Mouse (Mus musculus) myocyte (in vitro differentiated cells): Measurements from ENCODE around the gene Sptssb.

Experiments used
- E2F4 ChIP-seq: IDR thresholded peaks from one replicate; pipeline ENCODE4 v1.6.1; 2011; ENCODE audit warnings: mild to moderate bottlenecking, control low read depth, moderate library complexity; ENCODE audit not compliant: insufficient read depth
- MAX ChIP-seq: IDR thresholded peaks from one replicate; pipeline ENCODE4 v1.6.1; 2011; ENCODE audit warnings: low read depth, mild to moderate bottlenecking, control low read depth
- MYOG ChIP-seq, 3 experiments: IDR thresholded peaks; one replicate each; pipeline ENCODE4 v1.6.1; 2011; ENCODE audit warnings: control low read depth in 2 of 3, low read depth in 2 of 3, mild to moderate bottlenecking in 2 of 3; ENCODE audit not compliant: insufficient read length in 2 of 3, control insufficient read depth in 1 of 3, insufficient read depth in 1 of 3
- REST ChIP-seq: IDR thresholded peaks from one replicate; pipeline ENCODE4 v1.6.1; 2011; ENCODE audit warnings: mild to moderate bottlenecking, control low read depth, moderate library complexity; ENCODE audit not compliant: insufficient read depth, insufficient read length
- TCF12 ChIP-seq: IDR thresholded peaks from one replicate; pipeline ENCODE4 v1.6.1; 2011; ENCODE audit warnings: mild to moderate bottlenecking, control low read depth; ENCODE audit not compliant: poor library complexity, insufficient read depth, severe bottlenecking
- TCF3 ChIP-seq: IDR thresholded peaks from one replicate; pipeline ENCODE4 v1.6.1; 2011; ENCODE audit warnings: low read depth, control low read depth; ENCODE audit not compliant: insufficient read length

DNA sequence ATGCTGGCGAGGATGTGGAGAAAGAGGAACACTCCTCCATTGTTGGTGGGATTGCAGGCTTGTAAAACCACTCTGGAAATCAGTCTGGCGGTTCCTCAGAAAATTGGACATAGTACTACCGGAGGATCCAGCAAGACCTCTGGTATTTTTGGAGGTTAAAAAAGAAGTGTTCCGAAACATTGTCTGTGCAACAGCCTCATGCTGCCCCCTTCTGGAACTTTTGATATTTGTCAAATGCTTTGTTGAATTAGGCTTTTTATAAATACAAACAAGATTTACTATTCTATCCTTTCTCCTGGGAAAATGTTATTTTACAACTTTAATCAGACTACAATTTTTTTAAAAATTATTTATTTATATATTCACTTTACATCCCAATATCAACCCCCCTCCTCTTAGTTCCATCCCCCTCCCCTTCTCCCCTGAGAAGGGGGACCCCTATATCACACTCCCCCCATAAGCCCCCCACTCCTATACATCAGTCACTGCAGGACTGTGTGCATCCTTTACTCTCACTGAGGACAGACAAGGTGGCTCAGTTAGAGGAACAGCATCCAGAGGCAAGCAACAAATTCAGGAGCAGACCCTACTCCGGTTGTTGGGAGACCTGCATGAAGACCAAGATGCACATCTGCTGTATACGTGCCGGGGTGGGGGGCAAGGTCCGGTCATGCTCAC is 38.3 kb upstream of the Sptssb start:
- TF ChIP-seq TCF3 (no peak), MYOG (IDR thresholded peaks at IDR 0.05; ENCODE audit: control insufficient read depth in 1 of 3, insufficient read depth in 1 of 3, insufficient read length in 2 of 3, low read depth in 2 of 3) (no peak), E2F4 (no peak), MAX (no peak), REST (no peak), TCF12 (no peak)
